Mouse (Mus musculus) right cerebral cortex, adult 2 months (tissue): ENCODE measurements at regions not wholly inside any gene's neighbourhood (a gene's known extent, or its start where the extent isn't known, plus 50 kb on each side); places are given as distances from the start of the nearest gene placed in this dataset.

Experiments used
- DNase-seq, 2 experiments: peaks; one replicate each; pipeline ENCODE4 v3.0.0; 2021 to 2022; ENCODE audit warnings: low spot score in 2 of 2

GRCm38 (mm10) chr8:82702044-82702443 lies 71.9 kb downstream of the Zfp330 start:
- no peak for DNase-seq

- DNase-seq: no peak
Observed at GRCm38 (mm10) chr8:82700471-82700870, 73.5 kb downstream of the Zfp330 start.

DNA sequence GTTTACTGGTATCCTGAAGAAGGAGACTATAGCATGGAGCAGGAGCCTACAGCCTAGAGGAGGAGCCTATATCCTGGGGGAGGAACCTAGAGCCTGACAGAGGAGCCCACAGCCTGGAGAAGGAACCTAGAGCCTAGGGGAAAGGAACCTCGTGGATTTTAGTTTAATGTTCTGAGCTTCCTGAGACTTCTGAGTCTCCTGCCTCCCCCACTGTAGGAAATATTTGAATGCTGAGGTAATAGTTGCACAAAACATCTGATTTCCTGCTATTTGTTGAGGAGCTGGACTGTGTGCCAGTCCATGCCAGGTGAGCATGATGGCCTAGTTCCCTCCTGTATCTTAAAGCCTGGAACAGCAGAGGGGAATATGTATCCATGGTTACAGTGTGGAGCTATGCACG lies 74.7 kb downstream of the Zfp330 start:
- no peak for DNase-seq

DNA sequence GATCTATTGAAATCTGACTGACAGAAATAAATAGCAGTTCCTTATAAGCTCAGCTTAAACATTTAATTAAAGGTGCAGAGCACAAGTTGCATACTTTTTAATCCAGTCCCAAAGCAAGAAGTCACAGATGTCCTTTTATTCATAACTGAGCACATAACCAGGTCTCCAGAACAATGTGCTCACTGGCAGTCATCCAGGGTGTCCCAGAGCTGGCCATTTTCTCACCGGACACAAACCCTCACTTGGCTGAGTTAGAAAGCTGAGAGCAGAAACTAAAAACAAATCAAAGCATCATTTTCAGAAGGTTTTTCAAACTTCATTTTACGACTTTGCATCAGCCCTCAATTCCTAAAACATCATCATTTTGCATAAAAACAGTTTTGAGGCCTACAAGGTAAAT lies 75.9 kb downstream of the Zfp330 start:
- no peak for DNase-seq

DNA sequence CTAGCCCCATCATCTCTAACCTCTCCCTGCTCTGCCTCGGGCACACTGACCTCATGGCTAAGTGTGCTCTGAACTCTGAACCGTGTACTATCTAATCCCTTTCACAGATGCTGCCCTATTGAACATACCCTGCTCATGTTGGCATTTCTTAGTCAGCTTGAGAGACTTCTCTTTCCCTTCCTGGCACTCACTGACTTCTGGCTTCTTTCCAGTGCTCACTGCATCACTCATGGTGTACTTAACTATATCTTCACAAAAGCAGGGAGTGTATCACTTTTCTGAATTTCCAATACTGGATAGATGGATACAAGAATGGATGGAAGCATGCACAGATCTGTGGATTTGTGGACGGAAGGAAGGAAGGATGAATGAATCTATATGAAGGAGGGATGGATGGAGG lies 80.9 kb downstream of the Zfp330 start:
- no peak for DNase-seq

- DNase-seq: peak; percentile 54 to 62
Observed at GRCm38 (mm10) chr8:82689322-82689721, 84.6 kb downstream of the Zfp330 start.

DNA sequence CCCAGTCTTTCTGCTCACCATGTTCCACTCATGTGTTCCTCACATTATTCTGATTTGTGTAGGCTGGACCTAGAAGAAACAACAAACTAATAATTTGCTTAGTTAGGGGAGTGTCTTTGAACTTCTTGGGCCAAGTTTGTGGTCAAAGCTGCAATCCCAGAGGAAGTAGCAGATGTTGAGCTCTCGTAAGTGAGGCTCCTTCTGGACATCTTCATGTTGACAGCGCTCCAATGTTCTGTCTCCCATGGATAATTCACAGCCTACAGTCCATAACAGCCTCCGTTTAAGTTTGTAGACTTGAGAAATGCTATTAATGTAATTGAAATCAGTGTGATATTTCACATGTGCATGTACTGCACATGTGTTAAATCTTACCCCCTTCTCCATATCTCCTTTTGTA lies 88.0 kb downstream of the Zfp330 start:
- no peak for DNase-seq

GRCm38 (mm10) chr8:82678793-82679192 lies 95.2 kb downstream of the Zfp330 start:
- peak; percentile 7 to 32 for DNase-seq

GRCm38 (mm10) chr8:82677781-82678180 lies 96.2 kb downstream of the Zfp330 start:
- peak; percentile 4 to 7 for DNase-seq

DNA sequence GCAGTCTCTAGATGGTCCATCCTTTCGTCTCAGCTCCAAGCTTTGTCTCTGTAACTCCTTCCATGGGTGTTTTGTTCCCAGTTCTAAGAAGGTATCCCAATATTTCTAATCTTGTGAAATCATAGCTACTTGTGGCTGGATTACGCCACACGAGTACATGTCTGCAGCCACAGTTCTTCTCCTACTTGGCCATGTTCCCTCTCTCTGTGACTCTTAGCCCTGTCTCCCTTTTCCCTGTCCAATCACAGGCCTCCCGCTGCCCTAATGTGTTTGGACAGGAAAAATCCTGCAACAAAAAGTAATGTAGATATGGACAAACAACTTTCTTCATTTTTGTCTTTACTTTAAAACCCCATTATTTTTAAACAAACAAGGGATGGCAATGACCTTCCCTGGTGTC lies 104.7 kb downstream of the Zfp330 start:
- no peak for DNase-seq

DNA sequence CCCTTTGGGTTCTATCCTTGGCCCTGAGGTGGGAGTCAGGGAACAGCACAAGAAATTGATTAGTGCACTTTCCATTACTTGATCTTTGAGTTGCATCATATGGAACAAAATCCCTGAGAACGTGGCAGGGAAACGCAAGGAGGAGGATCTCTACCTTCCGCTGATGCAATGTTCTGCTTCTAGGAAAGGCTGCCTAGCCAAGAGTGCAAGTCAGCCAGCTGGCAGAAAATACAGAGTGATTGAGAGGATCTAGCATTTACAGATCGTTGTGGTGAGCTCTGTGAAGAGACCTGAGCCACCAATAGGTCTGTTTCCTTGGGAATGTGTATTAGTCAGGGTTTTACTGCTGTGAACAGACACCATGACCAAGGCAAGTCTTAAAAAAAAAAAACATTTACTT lies 108.8 kb downstream of the Zfp330 start:
- DNase-seq: no peak

- DNase-seq: no peak
Observed at GRCm38 (mm10) chr8:82640502-82640901, 133.5 kb downstream of the Zfp330 start.

- DNase-seq: no peak
Observed at GRCm38 (mm10) chr8:82630486-82630885, 143.5 kb downstream of the Zfp330 start.

DNA sequence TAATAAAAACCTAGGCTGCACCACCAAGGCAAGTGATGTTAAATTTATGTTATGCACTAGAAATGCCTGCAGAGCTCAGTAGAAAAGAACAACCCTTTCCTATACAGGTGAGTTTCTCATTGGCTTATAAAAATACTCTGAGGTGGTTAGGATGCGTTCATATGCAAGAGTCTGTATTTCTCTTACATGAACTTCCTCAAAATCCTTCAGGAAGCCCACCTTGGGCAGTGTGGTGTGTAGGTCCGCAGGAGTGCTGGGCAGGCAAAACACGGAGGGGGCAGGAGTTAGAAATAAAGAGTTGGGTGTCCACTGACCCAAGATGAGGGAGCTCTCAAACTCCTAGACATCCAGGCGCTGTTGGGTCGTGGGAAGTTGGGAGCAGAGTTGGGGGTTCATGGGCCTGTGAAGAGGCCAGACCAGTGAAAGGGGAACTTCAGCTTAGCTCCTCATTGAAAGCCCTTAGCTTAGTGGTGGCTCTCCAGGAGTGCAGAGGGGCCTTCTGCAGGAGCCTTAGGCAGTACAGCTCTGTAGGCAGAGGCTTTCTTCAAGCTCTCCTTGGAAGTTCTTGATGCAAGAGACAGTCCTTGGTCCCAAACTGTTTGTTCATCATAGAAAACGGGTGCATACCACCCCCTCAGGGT lies 150.0 kb downstream of the Zfp330 start:
- no peak for DNase-seq

- DNase-seq: no peak
Observed at GRCm38 (mm10) chr8:82618668-82619067, 155.3 kb downstream of the Zfp330 start.

GRCm38 (mm10) chr8:82601556-82601955 lies 172.4 kb downstream of the Zfp330 start:
- DNase-seq: no peak

DNA sequence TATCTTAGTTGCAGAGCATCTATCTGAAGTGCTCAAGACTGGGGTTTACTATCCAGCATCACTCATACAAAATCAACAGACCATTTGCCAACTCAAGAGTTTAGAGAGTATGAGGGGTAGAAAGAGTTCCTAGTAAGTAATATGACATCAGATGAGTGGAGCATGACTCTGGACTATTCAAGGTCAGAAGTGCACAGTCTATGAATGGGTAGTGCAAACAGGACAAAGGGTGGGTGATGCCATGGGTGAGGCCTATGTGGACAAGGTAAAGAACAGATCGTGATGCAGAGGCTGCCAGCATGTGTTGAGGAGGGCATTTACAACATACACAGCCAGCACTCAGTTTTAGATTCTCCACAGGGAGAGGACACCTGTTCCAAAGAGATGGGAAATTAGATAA lies 170.4 kb upstream of the Il15 start:
- DNase-seq: no peak

DNA sequence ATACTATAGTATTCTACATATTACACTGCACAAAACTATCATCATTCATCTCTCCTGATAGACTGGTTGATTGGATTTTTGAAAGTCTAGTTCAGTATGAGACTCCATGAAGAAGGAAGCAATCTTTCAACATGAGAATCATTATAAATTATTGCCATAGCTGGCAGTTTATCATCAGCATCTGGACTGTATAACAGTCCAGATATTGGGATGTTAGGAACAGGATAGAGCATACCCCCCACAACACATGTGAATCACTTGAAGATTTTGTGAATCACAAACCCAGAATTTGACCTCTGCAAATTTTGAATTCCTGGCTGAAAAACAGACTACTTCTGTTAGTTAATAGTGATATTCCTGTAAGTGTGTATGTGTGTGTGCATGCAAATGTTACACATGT lies 135.1 kb upstream of the Il15 start:
- DNase-seq: no peak

- no peak for DNase-seq
Observed at GRCm38 (mm10) chr8:82529153-82529552, 126.1 kb upstream of the Il15 start.

- DNase-seq: no peak
Observed at GRCm38 (mm10) chr8:82523866-82524265, 120.8 kb upstream of the Il15 start.

DNA sequence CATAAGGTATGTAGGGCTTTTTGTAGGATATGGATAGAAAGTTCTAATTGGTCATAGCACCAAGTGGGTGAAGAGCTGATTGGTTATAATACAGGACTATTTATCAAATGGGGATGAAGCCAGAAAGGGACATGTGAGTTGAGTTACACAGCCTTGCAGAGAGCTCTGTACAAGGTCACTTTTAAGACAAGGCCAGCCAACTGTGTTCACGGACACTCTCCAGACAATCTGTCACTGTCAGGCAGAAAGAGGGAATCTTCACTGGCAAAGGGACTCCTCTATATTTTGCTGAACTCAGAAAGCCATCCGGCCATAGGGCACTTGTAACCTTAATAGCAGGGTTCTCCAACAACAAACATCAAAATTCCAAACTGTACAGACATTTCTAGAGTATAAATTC lies 95.5 kb upstream of the Il15 start:
- no peak for DNase-seq

GRCm38 (mm10) chr8:82477856-82478255 lies 74.8 kb upstream of the Il15 start:
- no peak for DNase-seq

GRCm38 (mm10) chr8:82477426-82477769 lies 74.4 kb upstream of the Il15 start:
- DNase-seq: no peak

GRCm38 (mm10) chr8:82476708-82477425 lies 73.8 kb upstream of the Il15 start:
- no peak for DNase-seq
